Mouse (Mus musculus): ENCODE results near the gene Sec1. TPM values are rescaled to one million over a fixed set of nuclear protein-coding genes. Genes with fewer than 3 reads are reported as not detected.

Gene Sec1
- polyA plus RNA-seq (2012; rRNA removed): 0.08 and 0.23 TPM in 2 replicates

GRCm38 (mm10) chr7:45693921-45694591 lies at the start of gene Sec1:
Gene Sec1, minus strand, starts transcription at chr7:45694402.

GRCm38 (mm10) chr7:45725713-45726112 lies 31.5 kb upstream of the Sec1 start, which contains the start of gene Spaca4:
Gene Spaca4, minus strand, starts transcription at chr7:45725813.

DNA sequence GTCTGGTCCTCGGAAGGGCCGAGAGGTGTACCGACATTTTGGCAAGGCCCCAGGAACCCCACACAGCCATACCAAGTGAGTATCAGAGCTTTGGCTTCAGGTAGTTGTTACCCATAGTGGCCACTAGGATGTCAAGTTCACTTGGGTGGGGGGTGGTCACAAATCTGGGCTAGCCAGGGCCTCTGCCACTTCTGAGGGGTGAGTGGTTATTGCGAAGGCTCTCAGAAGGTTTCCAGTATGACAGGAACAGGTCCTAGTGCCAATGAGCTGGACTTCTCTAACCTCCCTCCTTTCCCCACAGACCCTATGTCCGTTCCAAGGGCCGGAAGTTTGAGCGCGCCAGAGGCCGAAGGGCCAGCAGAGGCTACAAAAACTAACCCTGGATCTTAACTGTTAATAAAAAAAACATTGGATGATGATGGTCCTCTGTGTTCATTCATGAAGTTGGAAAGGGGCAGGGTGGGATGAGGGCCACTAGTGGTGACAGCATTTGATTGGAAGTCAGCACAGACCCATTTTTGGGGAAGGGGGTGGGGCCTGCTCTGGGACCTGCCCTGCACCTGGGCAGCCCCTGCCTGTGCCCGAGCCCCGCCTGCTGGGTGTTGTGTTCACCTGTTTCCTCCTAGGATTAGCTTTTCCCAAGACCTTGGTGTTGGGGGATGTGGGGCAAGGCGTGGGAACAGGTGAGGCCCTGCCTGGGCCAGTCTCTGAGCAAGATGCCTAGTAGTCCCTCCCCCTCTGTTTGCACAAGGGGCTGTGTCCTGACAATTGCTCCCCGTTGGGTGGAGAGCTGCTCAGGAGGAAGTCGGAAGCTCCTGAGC lies 26.4 kb upstream of the Sec1 start, which contains the start of gene Fam83e:
Gene Fam83e (plus strand): TSS at position 800 of the 821 bp plus-strand sequence.

DNA sequence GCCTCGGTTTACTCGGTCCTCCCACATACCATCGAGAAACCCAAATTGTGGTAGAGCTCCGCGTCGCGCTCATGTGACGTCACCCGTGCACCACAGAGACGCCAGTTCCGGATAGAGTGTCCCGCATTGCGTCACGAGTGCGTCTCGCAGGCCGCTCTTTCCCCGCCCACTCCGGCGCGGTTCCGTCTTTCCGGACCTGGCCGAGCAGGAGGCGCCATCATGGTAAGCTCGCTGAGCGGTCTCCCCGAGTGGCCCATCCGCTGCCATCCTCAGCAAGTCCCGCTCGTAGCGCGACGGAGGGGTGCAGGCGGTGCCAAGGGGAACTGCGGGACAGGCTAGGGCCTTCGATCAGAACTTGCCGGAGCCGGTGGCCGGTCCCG lies 23.7 kb upstream of the Sec1 start, which contains the start of gene Sphk2:
Gene Sphk2 (minus strand): TSS at position 85 of the 380 bp plus-strand sequence.

DNA sequence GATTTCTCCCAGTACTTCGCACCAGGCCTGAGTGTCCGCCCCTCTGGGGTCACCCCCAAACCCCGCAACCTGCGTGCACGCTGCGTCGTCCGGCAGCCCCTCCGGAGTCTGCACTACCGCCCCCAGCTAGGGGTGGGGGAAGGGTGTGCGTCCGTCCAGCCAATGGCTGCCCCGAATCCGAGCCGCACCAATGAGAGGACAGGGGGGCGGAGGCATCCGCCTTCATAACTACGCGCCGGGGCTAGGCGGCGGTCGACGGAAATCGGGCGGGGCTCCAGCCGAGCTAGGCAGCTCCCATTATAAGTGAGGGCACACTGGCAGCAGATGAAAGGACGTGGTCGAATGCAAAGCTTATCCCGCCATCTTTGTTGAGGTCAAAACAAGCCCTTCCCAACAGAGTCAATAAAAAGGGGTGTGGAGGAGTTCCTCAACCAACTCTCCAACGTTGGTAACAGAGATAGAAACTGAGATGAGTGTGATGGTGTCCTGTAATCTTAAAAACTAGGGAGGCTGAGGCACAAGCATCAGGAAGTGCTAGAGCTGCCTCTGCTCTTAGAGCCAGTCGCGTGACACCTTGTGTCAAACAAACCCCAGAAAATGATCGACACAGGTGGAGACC lies 21.0 kb upstream of the Sec1 start, which contains the start of gene Rpl18:
Gene Rpl18 (plus strand): TSS at position 368 of the 619 bp plus-strand sequence.

DNA sequence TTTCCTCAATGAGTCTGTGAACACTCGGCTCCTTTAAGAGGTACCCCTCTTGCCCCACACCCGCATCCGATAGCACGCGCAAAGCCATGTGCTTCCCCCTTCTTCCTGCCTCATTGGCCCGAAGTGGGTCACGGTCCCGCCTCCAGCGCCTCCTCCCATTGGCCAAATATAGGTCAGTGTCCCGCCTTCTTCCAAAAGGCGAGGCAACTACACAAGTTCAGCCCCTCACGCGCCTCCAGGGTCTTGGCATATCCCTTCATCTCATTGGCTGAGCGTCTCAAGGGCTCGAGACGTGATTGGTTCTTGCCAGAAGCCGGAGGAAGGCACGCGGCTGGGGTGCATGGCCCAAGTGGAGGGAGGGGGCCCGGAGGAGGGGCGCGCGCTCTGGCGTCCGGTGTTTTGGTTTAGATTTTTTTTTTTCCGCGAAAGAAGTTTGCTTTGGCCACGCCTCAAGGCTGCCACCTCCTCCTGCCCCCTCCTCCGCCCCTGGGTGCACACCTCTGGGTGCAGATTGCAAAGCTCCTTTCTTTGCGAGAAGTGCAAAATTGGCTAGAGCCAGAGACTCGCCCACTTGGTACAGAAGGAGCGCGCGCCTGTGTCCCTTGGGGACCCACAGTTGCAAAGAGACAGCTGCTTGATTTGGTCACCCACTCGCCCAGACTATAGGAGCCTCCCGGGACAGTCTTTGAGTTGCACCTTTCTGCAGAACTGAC lies 10.7 kb upstream of the Sec1 start, which contains the start of gene Dbp:
Gene Dbp (plus strand): TSS at position 359 of the 713 bp plus-strand sequence.

GRCm38 (mm10) chr7:45699523-45700141 lies 5.4 kb upstream of the Sec1 start, which contains the start of gene Car11:
Gene Car11, plus strand, starts transcription at chr7:45699843.

GRCm38 (mm10) chr7:45683396-45684050 lies 10.7 kb downstream of the Sec1 start, which contains the start of gene Ntn5:
Gene Ntn5, plus strand, starts transcription at chr7:45684022.

GRCm38 (mm10) chr7:45666161-45666560 lies 28.0 kb downstream of the Sec1 start, which contains the start of gene Fut2:
Gene Fut2, minus strand, starts transcription at chr7:45666394.

GRCm38 (mm10) chr7:45639561-45640027 lies 54.6 kb downstream of the Sec1 start, which contains the start of gene Mamstr:
Gene Mamstr, plus strand, starts transcription at chr7:45639977.

Other genes with a start within 250 kb of the Sec1 start
- 4,280 and 5,118 TPM in 2 replicates for gene Ftl1, start 234.5 kb downstream of the Sec1 start, polyA plus RNA-seq (2012; rRNA removed)
- 72.5 and 92.5 TPM in 2 replicates for gene Bax, start 227.5 kb downstream of the Sec1 start, polyA plus RNA-seq (2012; rRNA removed)
- gene Tulp2, start 212.5 kb downstream of the Sec1 start, polyA plus RNA-seq (2012; rRNA removed): 0.09 TPM in 1 of 2 replicates, not detected in the other
- gene Gm45808, start 207.6 kb downstream of the Sec1 start, polyA plus RNA-seq (2012; rRNA removed): not detected in 2 replicates
- gene Dhdh, start 205.6 kb downstream of the Sec1 start, polyA plus RNA-seq (2012; rRNA removed): 0.18 and 0.20 TPM in 2 replicates
- 280 and 281 TPM in 2 replicates for gene Nucb1, start 184.0 kb downstream of the Sec1 start, polyA plus RNA-seq (2012; rRNA removed)
- gene Ppp1r15a, start 168.1 kb downstream of the Sec1 start, polyA plus RNA-seq (2012; rRNA removed): 19.7 and 42.6 TPM in 2 replicates
- gene Plekha4, start 168.1 kb downstream of the Sec1 start, polyA plus RNA-seq (2012; rRNA removed): 5.0 and 10.4 TPM in 2 replicates
- 7.6 and 14.6 TPM in 2 replicates for gene Hsd17b14, start 139.5 kb downstream of the Sec1 start, polyA plus RNA-seq (2012; rRNA removed)
- gene Bcat2, start 124.2 kb downstream of the Sec1 start, polyA plus RNA-seq (2012; rRNA removed): 101 and 114 TPM in 2 replicates
- 0.09 TPM in 1 of 2 replicates, not detected in the other for gene Fgf21, start 78.9 kb downstream of the Sec1 start, polyA plus RNA-seq (2012; rRNA removed)
- gene Fut1, start 77.1 kb downstream of the Sec1 start, polyA plus RNA-seq (2012; rRNA removed): 0.60 and 1.6 TPM in 2 replicates
- gene Izumo1, start 72.6 kb downstream of the Sec1 start, polyA plus RNA-seq (2012; rRNA removed): 0.11 and 0.29 TPM in 2 replicates
- gene Rasip1, start 66.9 kb downstream of the Sec1 start, polyA plus RNA-seq (2012; rRNA removed): 8.6 and 10.0 TPM in 2 replicates
- gene Mamstr, start 54.4 kb downstream of the Sec1 start, polyA plus RNA-seq (2012; rRNA removed): 2.1 and 3.5 TPM in 2 replicates
- 40.4 and 57.4 TPM in 2 replicates for gene Fut2, start 28.0 kb downstream of the Sec1 start, polyA plus RNA-seq (2012; rRNA removed)
- gene Ntn5, start 10.4 kb downstream of the Sec1 start, polyA plus RNA-seq (2012; rRNA removed): 0.94 and 3.5 TPM in 2 replicates
- gene Car11, start 5.4 kb upstream of the Sec1 start, polyA plus RNA-seq (2012; rRNA removed): 7.3 and 11.6 TPM in 2 replicates
- 8.9 and 12.6 TPM in 2 replicates for gene Dbp, start 10.7 kb upstream of the Sec1 start, polyA plus RNA-seq (2012; rRNA removed)
- 950 and 1,663 TPM in 2 replicates for gene Rpl18, start 21.1 kb upstream of the Sec1 start, polyA plus RNA-seq (2012; rRNA removed)
- gene Sphk2, start 23.6 kb upstream of the Sec1 start, polyA plus RNA-seq (2012; rRNA removed): 62.1 and 73.9 TPM in 2 replicates
- 134 and 147 TPM in 2 replicates for gene Fam83e, start 26.8 kb upstream of the Sec1 start, polyA plus RNA-seq (2012; rRNA removed)
- gene Spaca4, start 31.4 kb upstream of the Sec1 start, polyA plus RNA-seq (2012; rRNA removed): not detected in 2 replicates
- gene Lmtk3, start 89.3 kb upstream of the Sec1 start, polyA plus RNA-seq (2012; rRNA removed): 1.4 and 2.2 TPM in 2 replicates
- 28.3 and 35.1 TPM in 2 replicates for gene Sult2b1, start 90.3 kb upstream of the Sec1 start, polyA plus RNA-seq (2012; rRNA removed)
- 35.8 and 65.2 TPM in 2 replicates for gene Cyth2, start 120.2 kb upstream of the Sec1 start, polyA plus RNA-seq (2012; rRNA removed)
- 0.02 and 0.05 TPM in 2 replicates for gene Kcnj14, start 130.4 kb upstream of the Sec1 start, polyA plus RNA-seq (2012; rRNA removed)
- 7.6 TPM in 2 replicates for gene Grwd1, start 136.5 kb upstream of the Sec1 start, polyA plus RNA-seq (2012; rRNA removed)
- 141 and 144 TPM in 2 replicates for gene Kdelr1, start 178.4 kb upstream of the Sec1 start, polyA plus RNA-seq (2012; rRNA removed)
- gene Grin2d, start 184.0 kb upstream of the Sec1 start, polyA plus RNA-seq (2012; rRNA removed): 2.1 and 3.5 TPM in 2 replicates
- gene Syngr4, start 202.3 kb upstream of the Sec1 start, polyA plus RNA-seq (2012; rRNA removed): 0.11 and 0.23 TPM in 2 replicates
- 21.2 and 21.7 TPM in 2 replicates for gene Tmem143, start 202.5 kb upstream of the Sec1 start, polyA plus RNA-seq (2012; rRNA removed)
- 123 and 138 TPM in 2 replicates for gene Emp3, start 227.0 kb upstream of the Sec1 start, polyA plus RNA-seq (2012; rRNA removed)
- gene Ccdc114, start 229.7 kb upstream of the Sec1 start, polyA plus RNA-seq (2012; rRNA removed): 0.82 and 1.2 TPM in 2 replicates

Measured in stomach, adult 2 months (tissue).